Mouse (Mus musculus) forebrain, embryonic 16.5 days (tissue): ENCODE data around the gene Inpp5a. TPM values are rescaled to one million over a fixed set of nuclear protein-coding genes. Genes with fewer than 3 reads are reported as not detected.

Experiments
- ATAC-seq: fragments of 200-750 bp; cut with Nextera tagmentation; 2 replicates; pipeline ENCODE4 v1.8.0; 2017; ENCODE audit warnings: mild to moderate bottlenecking, moderate library complexity
- H3K27ac ChIP-seq: fragments of 300-500 bp; sonication (generic); 2 replicates; pipeline ENCODE4 v1.5.1; 2014; ENCODE audit warnings: low read length, control low read depth
- H3K27me3 ChIP-seq: fragments of 300-500 bp; sonication (generic); replicated peaks from 2 replicates; pipeline ENCODE4 v1.6.1; 2014; ENCODE audit warnings: low read length; ENCODE audit not compliant: control insufficient read depth, insufficient read depth
- H3K36me3 ChIP-seq: fragments of 300-500 bp; sonication (generic); 2 replicates; pipeline ENCODE4 v1.6.1; 2014; ENCODE audit not compliant: control insufficient read depth, insufficient read depth
- H3K4me1 ChIP-seq: fragments of 300-500 bp; sonication (generic); replicated peaks from 2 replicates; pipeline ENCODE4 v1.6.1; 2014; ENCODE audit warnings: low read length; ENCODE audit not compliant: control insufficient read depth, insufficient read depth
- H3K4me2 ChIP-seq: fragments of 300-500 bp; sonication (generic); 2 replicates; pipeline ENCODE4 v1.6.1; 2014; ENCODE audit warnings: mild to moderate bottlenecking, low read length, control low read depth
- H3K4me3 ChIP-seq: fragments of 300-500 bp; sonication (generic); replicated peaks from 2 replicates; pipeline ENCODE4 v1.5.1; 2014; ENCODE audit warnings: mild to moderate bottlenecking, low read length, control low read depth
- H3K9ac ChIP-seq: fragments of 300-500 bp; sonication (generic); replicated peaks from 2 replicates; pipeline ENCODE4 v1.6.1; 2014; ENCODE audit warnings: low read depth, low read length, control low read depth
- H3K9me3 ChIP-seq: fragments of 300-500 bp; sonication (generic); 2 replicates; pipeline ENCODE4 v1.6.1; 2016; ENCODE audit warnings: low read length; ENCODE audit not compliant: control insufficient read depth
- WGBS: fragments of 180-500 bp; shearing (Covaris S2); extraction: QIAGEN DNeasy Blood & Tissue Kit; methylation state at CpG from one replicate; pipeline ENCODE4 v1.1.7; 2014; 5-methylcytosine and 5-hydroxymethylcytosine counted together
- polyA plus RNA-seq: library from polyadenylated mRNA; unstranded; fragments of >200 nt; fragmentation: Nextera tagmentation; extraction: Ambion mirVana; gene quantifications from 2 replicates; pipeline ENCODE4 v1.2.1, GENCODE M21; 2015

Inpp5a gene
- polyA plus RNA-seq, 1 experiment from 2014 or later = 11.2 TPM

- Histone ChIP-seq H3K9me3 (no peaks in the 10 kb centered on the region), H3K27me3 (no peaks in the 10 kb centered on the region), H3K4me2 (no peak overlapping the region), H3K9ac (no peak overlapping the region), H3K4me3 (no peak overlapping the region), H3K36me3 (no peaks in the 10 kb centered on the region), H3K27ac (no peak overlapping the region), H3K4me1 (peaks cover 10% of the 10 kb centered on the region; the same call in 1 of the 2 replicates)
- WGBS = 84% methylated on average over 10 of the region's 10 CpGs
- no peak for ATAC-seq
These were observed 52.9 kb downstream of the Inpp5a start for GRCm38 (mm10) chr7:139441761-139442211.

- H3K4me3 ChIP-seq = no peak overlapping the region
- no peak for ATAC-seq
- H3K9me3 ChIP-seq = no peaks in the 10 kb centered on the region
- H3K9ac ChIP-seq = no peak overlapping the region
- H3K4me2 ChIP-seq = no peak overlapping the region
- H3K36me3 ChIP-seq = no peaks in the 10 kb centered on the region
- H3K27me3 ChIP-seq = no peaks in the 10 kb centered on the region
- 75% methylated on average over 8 of the region's 8 CpGs for WGBS
- H3K4me1 ChIP-seq = 0 out of 2 replicates have a peak, but pooled peaks cover 5% of the 10 kb centered on the region
- no peak overlapping the region for H3K27ac ChIP-seq
These were observed 56.7 kb downstream of the Inpp5a start for GRCm38 (mm10) chr7:139445621-139446020.

GRCm38 (mm10) chr7:139447381-139447780, 58.5 kb downstream of the Inpp5a start:
- Histone ChIP-seq H3K36me3 (no peaks in the 10 kb centered on the region), H3K9me3 (no peaks in the 10 kb centered on the region), H3K27me3 (no peaks in the 10 kb centered on the region), H3K9ac (no peak overlapping the region), H3K4me3 (no peak overlapping the region), H3K27ac (no peak overlapping the region), H3K4me1 (no peaks in the 10 kb centered on the region), H3K4me2 (no peak overlapping the region)
- WGBS = 84% methylated on average over 3 of the region's 3 CpGs
- no peak for ATAC-seq

DNA sequence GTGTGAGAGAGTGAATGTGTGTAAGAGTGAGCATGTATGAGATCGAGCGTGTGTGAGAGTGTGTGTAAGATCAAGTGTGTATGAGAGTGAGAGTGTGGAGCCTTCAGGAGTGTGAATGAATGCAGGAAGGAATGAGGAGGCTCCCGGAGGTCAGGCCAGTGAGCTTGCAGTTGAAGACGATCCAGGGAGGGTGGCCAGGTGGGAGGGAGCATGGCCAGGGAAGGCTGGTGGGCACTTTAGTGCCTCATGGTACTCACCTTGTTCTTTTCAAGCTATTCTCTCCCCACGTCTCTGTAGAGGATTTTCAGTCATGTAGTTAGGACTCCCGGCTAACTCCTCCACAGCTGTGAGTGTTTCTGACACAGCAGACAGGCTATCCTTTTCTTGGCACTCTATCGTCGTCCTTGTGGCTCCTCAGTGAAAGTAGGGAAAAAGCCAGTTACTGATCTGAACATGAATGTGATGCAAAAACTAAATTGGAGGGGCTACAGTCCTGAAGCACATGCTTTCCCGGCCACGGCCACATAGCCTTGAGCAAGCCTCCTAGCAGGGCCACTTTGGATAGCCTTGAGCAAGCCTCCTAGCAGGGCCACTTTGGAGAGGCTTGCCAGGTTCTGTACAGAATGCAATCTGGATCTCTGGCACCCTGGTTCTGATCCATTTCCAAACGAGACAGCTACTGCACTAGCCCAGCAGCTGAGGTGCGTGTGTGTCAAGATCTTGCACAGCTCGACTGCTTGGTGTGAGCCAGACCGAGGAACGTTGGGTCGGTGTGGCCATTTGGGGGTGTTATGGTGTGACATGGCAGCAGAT, 61.5 kb downstream of the Inpp5a start:
- Histone ChIP-seq H3K36me3 (no peaks in the 10 kb centered on the region), H3K9ac (no peak overlapping the region), H3K27ac (no peak overlapping the region), H3K4me2 (no peak overlapping the region), H3K4me1 (no peaks in the 10 kb centered on the region), H3K27me3 (no peaks in the 10 kb centered on the region), H3K4me3 (no peak overlapping the region), H3K9me3 (no peaks in the 10 kb centered on the region)
- WGBS = 80% methylated on average over 16 of the region's 16 CpGs
- no peak for ATAC-seq

DNA sequence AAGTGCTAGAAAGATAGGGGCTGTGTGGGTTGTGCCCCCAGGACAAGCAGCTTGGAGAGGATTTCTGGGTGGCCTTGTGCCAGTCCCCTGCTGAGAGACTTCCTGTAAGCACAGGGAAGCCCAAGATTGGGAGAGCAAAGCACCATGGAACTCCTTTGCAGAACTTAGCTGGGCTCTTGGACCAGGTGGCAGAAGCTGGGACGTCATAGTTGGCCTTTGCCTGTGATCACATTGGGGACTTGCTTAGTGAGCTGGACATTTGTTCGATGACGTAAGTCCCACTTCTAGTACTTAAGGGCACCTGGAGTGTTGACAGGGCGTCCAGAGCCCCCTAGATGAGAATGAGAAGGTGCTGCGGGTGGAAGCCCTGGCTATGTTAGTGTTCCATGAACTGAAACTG, 62.8 kb downstream of the Inpp5a start:
- Histone ChIP-seq H3K4me2 (no peak overlapping the region), H3K36me3 (no peaks in the 10 kb centered on the region), H3K27ac (no peak overlapping the region), H3K9me3 (no peaks in the 10 kb centered on the region), H3K27me3 (no peaks in the 10 kb centered on the region), H3K4me1 (no peaks in the 10 kb centered on the region), H3K9ac (no peak overlapping the region), H3K4me3 (no peak overlapping the region)
- WGBS = 91% methylated on average over 5 of the region's 5 CpGs
- ATAC-seq = no peak

GRCm38 (mm10) chr7:139452199-139452598, 63.3 kb downstream of the Inpp5a start:
- H3K4me3 ChIP-seq = no peak overlapping the region
- H3K4me2 ChIP-seq = no peak overlapping the region
- WGBS = 62% methylated on average over 2 of the region's 2 CpGs
- no peaks in the 10 kb centered on the region for H3K36me3 ChIP-seq
- H3K27ac ChIP-seq = no peak overlapping the region
- no peaks in the 10 kb centered on the region; the same call in 1 of the 2 replicates for H3K4me1 ChIP-seq
- no peaks in the 10 kb centered on the region for H3K9me3 ChIP-seq
- ATAC-seq = no peak
- no peak overlapping the region for H3K9ac ChIP-seq
- H3K27me3 ChIP-seq = no peaks in the 10 kb centered on the region

DNA sequence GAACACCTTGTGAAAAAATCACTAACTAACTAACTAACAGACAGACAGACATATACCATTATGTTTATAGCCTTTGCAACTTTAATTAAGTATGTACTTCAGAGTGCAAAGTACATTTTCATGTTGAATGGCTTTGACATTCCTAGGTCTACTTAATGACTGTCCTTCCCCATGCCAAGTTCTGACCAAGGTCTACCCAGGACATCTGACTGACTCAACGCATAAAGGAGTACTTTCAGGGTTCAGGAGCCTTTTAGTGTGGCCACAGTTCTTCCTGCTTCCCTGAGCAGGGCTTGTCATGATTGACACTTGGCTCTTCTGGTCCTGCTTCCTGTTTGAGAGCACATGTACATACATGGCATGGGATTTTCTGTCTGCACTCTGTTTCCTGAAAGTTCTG, 64.3 kb downstream of the Inpp5a start:
- H3K4me2 ChIP-seq = no peak overlapping the region
- WGBS = 91% methylated on average over 1 of the region's 1 CpGs
- ATAC-seq = no peak

GRCm38 (mm10) chr7:139454285-139454684, 65.4 kb downstream of the Inpp5a start:
- no peak for ATAC-seq
- Histone ChIP-seq H3K9ac (no peak overlapping the region), H3K27me3 (no peaks in the 10 kb centered on the region), H3K36me3 (no peaks in the 10 kb centered on the region), H3K27ac (no peak overlapping the region), H3K4me2 (no peak overlapping the region), H3K4me3 (no peak overlapping the region), H3K9me3 (no peaks in the 10 kb centered on the region), H3K4me1 (peaks cover 8% of the 10 kb centered on the region)
- 85% methylated on average over 3 of the region's 3 CpGs for WGBS

More for the DNA sequence above, 64.3 kb downstream of the Inpp5a start:
- Histone ChIP-seq H3K27me3 (no peaks in the 10 kb centered on the region), H3K4me3 (no peak overlapping the region), H3K4me1 (no peaks in the 10 kb centered on the region; the same call in 1 of the 2 replicates), H3K27ac (no peak overlapping the region), H3K9me3 (no peaks in the 10 kb centered on the region), H3K9ac (no peak overlapping the region), H3K36me3 (no peaks in the 10 kb centered on the region)

- no peaks in the 10 kb centered on the region for H3K36me3 ChIP-seq
- ATAC-seq = no peak
- no peak overlapping the region for H3K9ac ChIP-seq
- H3K27me3 ChIP-seq = no peaks in the 10 kb centered on the region
- no peak overlapping the region for H3K4me3 ChIP-seq
- peaks cover 8% of the 10 kb centered on the region for H3K4me1 ChIP-seq
- H3K9me3 ChIP-seq = no peaks in the 10 kb centered on the region
- no peak overlapping the region for H3K4me2 ChIP-seq
- H3K27ac ChIP-seq = no peak overlapping the region
- WGBS = 45% methylated on average over 6 of the region's 6 CpGs
These were observed 67.8 kb downstream of the Inpp5a start for GRCm38 (mm10) chr7:139456759-139457158.
